Comparison of ENCODE assay signal across 13 mouse cellular contexts in the genomic region with DNA sequence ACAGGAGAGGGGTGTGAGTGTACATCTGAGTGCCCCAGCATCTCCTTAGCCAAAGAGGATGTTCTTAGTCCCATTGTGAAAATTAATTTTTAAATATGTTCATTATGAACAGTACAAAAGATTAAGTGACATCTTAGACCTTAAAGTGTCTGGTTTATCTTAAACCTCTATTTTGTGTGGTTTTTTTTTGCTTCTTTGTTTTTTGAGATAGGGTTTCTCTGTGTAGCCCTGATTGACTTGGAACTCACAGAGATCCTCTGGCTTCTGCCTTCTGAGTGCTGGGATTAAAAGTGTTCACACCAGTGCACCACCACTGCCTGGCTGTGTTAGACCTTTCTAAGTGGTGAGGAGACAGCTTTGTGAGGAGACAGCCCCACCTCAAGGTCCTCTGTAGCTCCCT. TPM values are rescaled to one million over a fixed set of nuclear protein-coding genes. Genes with fewer than 3 reads are reported as not detected.
DNase-seq lines count a peak whose midpoint lies in the region; ATAC-seq and TF ChIP-seq lines count a peak whose summit lies in the region.
"Had no signal": no experiment of that assay in that cellular context is flagged by ENCODE, and none has a peak within 500 bp of the region (broad histone marks: within the 10 kb centered on the region; RNA-seq: fewer than 3 reads in every experiment).

No protein-coding gene starts in this region.

- DNase-seq in heart, postnatal 36 days: no peak
- DNase-seq in liver (no peak), MEL (ENCODE audit: low read depth, low spot score) (peak; percentile 47)
- no peak for DNase-seq in embryo, embryonic 10.5 days (ENCODE audit: low spot score)
- DNase-seq in cerebellum, adult 18-20 months: no peak
- DNase-seq: cerebellum, postnatal 10 days; right cerebral cortex, postnatal 4 days had no signal

- no peak overlapping the region for H3K4me3 ChIP-seq in heart, embryonic 15.5 days
- no peak overlapping the region for H3K4me3 ChIP-seq in liver, embryonic 12.5 days
- H3K4me3 ChIP-seq in MEL (ENCODE audit: control insufficient read depth in 1 of 2, insufficient read depth in 1 of 2, low read depth in 2 of 2, low read length in 2 of 2): no peak overlapping the region
- no peak overlapping the region for H3K4me3 ChIP-seq in embryonic facial prominence, embryonic 15.5 days (replicated peaks)
- H3K4me3 ChIP-seq: limb, embryonic 13.5 days; midbrain, embryonic 12.5 days had no signal

- TF ChIP-seq RAD21 in MEL (IDR thresholded peaks at IDR 0.05; ENCODE audit: low read depth, low read length): no peak

- no peak for ATAC-seq in heart, embryonic 15.5 days (replicated peaks; ENCODE audit: insufficient number of reproducible peaks, insufficient read depth, low FRiP score, low read depth)
- no peak for ATAC-seq in liver, embryonic 12.5 days
- no peak for ATAC-seq in embryonic facial prominence, embryonic 15.5 days (ENCODE audit: insufficient number of reproducible peaks, low FRiP score, low TSS enrichment, low read depth)
- ATAC-seq: intestine, postnatal 0 days had no signal

- H3K4me1 ChIP-seq in heart, embryonic 15.5 days (replicated peaks): peaks cover 24% of the 10 kb centered on the region
- peaks cover 56% of the 10 kb centered on the region for H3K4me1 ChIP-seq in liver, embryonic 12.5 days
- H3K4me1 ChIP-seq in MEL (ENCODE audit: control insufficient read depth in 1 of 2, insufficient read depth in 2 of 2, low read length in 2 of 2): peaks cover 9 to 31% of the 10 kb centered on the region in 2 experiments
- peaks cover 43% of the 10 kb centered on the region for H3K4me1 ChIP-seq in embryonic facial prominence, embryonic 15.5 days

- TF ChIP-seq POLR2A in MEL (IDR thresholded peaks at IDR 0.05; ENCODE audit: control insufficient read depth in 1 of 2, insufficient read depth in 1 of 2, low read depth in 1 of 2, low read length in 2 of 2, poor library complexity in 1 of 2): no peak

- H3K79me2 ChIP-seq in MEL (ENCODE audit: control insufficient read depth, insufficient read depth, low read length, poor library complexity): no peaks in the 10 kb centered on the region

- H3K4me2 ChIP-seq in heart, embryonic 15.5 days: no peak overlapping the region
- peak overlapping the region; percentile 39; the same call in 1 of the 2 replicates for H3K4me2 ChIP-seq in liver, embryonic 12.5 days
- H3K4me2 ChIP-seq in embryonic facial prominence, embryonic 15.5 days (replicated peaks): no peak overlapping the region

- no peaks in the 10 kb centered on the region for H3K27me3 ChIP-seq in heart, embryonic 15.5 days
- H3K27me3 ChIP-seq in liver, embryonic 12.5 days (replicated peaks): no peaks in the 10 kb centered on the region
- H3K27me3 ChIP-seq in MEL (ENCODE audit: control insufficient read depth in 1 of 2, insufficient read depth in 2 of 2, low read length in 2 of 2): no peaks in the 10 kb centered on the region
- no peaks in the 10 kb centered on the region for H3K27me3 ChIP-seq in embryonic facial prominence, embryonic 15.5 days

- no peak overlapping the region for H3K9ac ChIP-seq in heart, embryonic 15.5 days
- no peak overlapping the region for H3K9ac ChIP-seq in liver, embryonic 12.5 days
- H3K9ac ChIP-seq in MEL (ENCODE audit: control insufficient read depth, low read depth, low read length, poor library complexity, severe bottlenecking): no peak overlapping the region
- no peak overlapping the region for H3K9ac ChIP-seq in embryonic facial prominence, embryonic 15.5 days

- no peak for TF ChIP-seq CTCF in MEL (IDR thresholded peaks at IDR 0.05 in 2 of 3, conservative IDR thresholded peaks at IDR 0.05 in 1 of 3; ENCODE audit: control insufficient read depth in 1 of 3, insufficient read depth in 1 of 3, low read depth in 2 of 3, low read length in 3 of 3, poor library complexity in 1 of 3, severe bottlenecking in 1 of 3)

- intact Hi-C loops in heart, postnatal 36 days (cut with DNase I): no loop called here

- no peaks in the 10 kb centered on the region for H3K9me3 ChIP-seq in heart, embryonic 15.5 days (replicated peaks)
- no peaks in the 10 kb centered on the region for H3K9me3 ChIP-seq in liver, embryonic 12.5 days (replicated peaks)
- no peaks in the 10 kb centered on the region for H3K9me3 ChIP-seq in MEL (replicated peaks; ENCODE audit: insufficient read depth, low read length)
- no peaks in the 10 kb centered on the region for H3K9me3 ChIP-seq in embryonic facial prominence, embryonic 15.5 days (replicated peaks)
- H3K9me3 ChIP-seq: limb, embryonic 13.5 days; midbrain, embryonic 12.5 days had no signal

- peak; percentile 54 to 81; a peak in 3 of 4 replicates for TF ChIP-seq EP300 in MEL (IDR thresholded peaks at IDR 0.05; ENCODE audit: low read depth in 1 of 2, low read length in 2 of 2)

- peak overlapping the region; percentile 72; the same call in 1 of the 2 replicates for H3K27ac ChIP-seq in heart, embryonic 15.5 days
- peak overlapping the region; percentile 63; the same call in 1 of the 2 replicates for H3K27ac ChIP-seq in liver, embryonic 12.5 days
- H3K27ac ChIP-seq in MEL (ENCODE audit: control insufficient read depth, low read depth, low read length): peak overlapping the region; percentile 79; the same call in 1 of the 2 replicates
- peak overlapping the region; percentile 72; the same call in 1 of the 2 replicates for H3K27ac ChIP-seq in embryonic facial prominence, embryonic 15.5 days (replicated peaks)
- H3K27ac ChIP-seq: midbrain, embryonic 12.5 days had no signal

- peaks cover 10% of the 10 kb centered on the region; the same call in 1 of the 2 replicates for H3K36me3 ChIP-seq in heart, embryonic 15.5 days
- H3K36me3 ChIP-seq in liver, embryonic 12.5 days: peaks cover 99% of the 10 kb centered on the region
- peaks cover 0 to 26% of the 10 kb centered on the region in 2 experiments for H3K36me3 ChIP-seq in MEL (ENCODE audit: control insufficient read depth in 1 of 2, insufficient read depth in 2 of 2, low read length in 2 of 2)
- no peaks in the 10 kb centered on the region; the same call in 1 of the 2 replicates for H3K36me3 ChIP-seq in embryonic facial prominence, embryonic 15.5 days

TF ChIP-seq in MEL, 35 proteins besides CTCF, POLR2A, EP300 and RAD21 (continues in another document):
- TF ChIP-seq SIN3A (IDR thresholded peaks at IDR 0.05; ENCODE audit: low read length) (peak; percentile 20; the same call in 1 of the 2 replicates), ETS1 (IDR thresholded peaks at IDR 0.05; ENCODE audit: low read depth, low read length) (peak; percentile 62; the same call in 1 of the 2 replicates), CHD2 (IDR thresholded peaks at IDR 0.05; ENCODE audit: low read length) (no peak), CHD1 (IDR thresholded peaks at IDR 0.05; ENCODE audit: low read depth, low read length) (no peak), ZNF384 (IDR thresholded peaks at IDR 0.05; ENCODE audit: low read depth, low read length) (peak; percentile 70), TAL1 (IDR thresholded peaks at IDR 0.05; ENCODE audit: low read length) (peak; percentile 45), SMC3 (IDR thresholded peaks at IDR 0.05; ENCODE audit: low read depth, low read length) (no peak), MAFK (IDR thresholded peaks at IDR 0.05; ENCODE audit: borderline replicate concordance, low read depth, low read length) (peak; percentile 46; the same call in 1 of the 2 replicates), MXI1 (IDR thresholded peaks at IDR 0.05; ENCODE audit: low read depth, low read length) (peak; percentile 50; the same call in 1 of the 2 replicates), MYB (IDR thresholded peaks at IDR 0.05; ENCODE audit: low read depth, low read length) (peak; percentile 45; the same call in 1 of the 2 replicates), RCOR1 (IDR thresholded peaks at IDR 0.05; ENCODE audit: low read depth, low read length) (peak; percentile 100), MYC (IDR thresholded peaks at IDR 0.05; ENCODE audit: low read depth, low read length) (no peak)

RNA-seq across cellular contexts. Expression of a gene that starts 32.0 kb away (rescaled TPM):
- polyA plus RNA-seq in heart, embryonic 15.5 days (2015; fragmentation: Nextera tagmentation; extraction: Ambion mirVana): 113 and 129 TPM in 2 replicates
- total RNA-seq in heart, postnatal 36 days (2021): 100 to 1,000 TPM; 130 to 150 TPM
- 113 and 120 TPM in 2 replicates for polyA plus RNA-seq in liver, embryonic 12.5 days (2016; fragmentation: Nextera tagmentation; extraction: Ambion mirVana)
- 48.8 and 62.5 TPM in 2 replicates for total RNA-seq in MEL (2012; rRNA removed)
- polyA plus RNA-seq in MEL (2012; ENCODE audit: insufficient read depth in 1 of 2, insufficient read length in 2 of 2, low read depth in 1 of 2, low replicate concordance in 2 of 2, missing spikeins in 1 of 2): 10 to 100 TPM in 1 of 2 experiments, not detected in 1; 71.8 TPM
- 109 and 116 TPM in 2 replicates for polyA plus RNA-seq in embryonic facial prominence, embryonic 15.5 days (2015; fragmentation: Nextera tagmentation; extraction: Ambion mirVana)

RNA-seq across cellular contexts. Expression of a gene that starts 32.5 kb away (rescaled TPM):
- polyA plus RNA-seq in heart, embryonic 15.5 days (2015; fragmentation: Nextera tagmentation; extraction: Ambion mirVana): 35.3 and 37.7 TPM in 2 replicates
- 10 to 100 TPM; 41.0 to 42.8 TPM for total RNA-seq in heart, postnatal 36 days (2021)
- 106 and 107 TPM in 2 replicates for polyA plus RNA-seq in liver, embryonic 12.5 days (2016; fragmentation: Nextera tagmentation; extraction: Ambion mirVana)
- 25.7 and 31.2 TPM in 2 replicates for total RNA-seq in MEL (2012; rRNA removed)
- polyA plus RNA-seq in MEL (2012; ENCODE audit: insufficient read depth in 1 of 2, insufficient read length in 2 of 2, low read depth in 1 of 2, low replicate concordance in 2 of 2, missing spikeins in 1 of 2): 10 to 100 TPM in 1 of 2 experiments, not detected in 1; 46.8 TPM
- polyA plus RNA-seq in embryonic facial prominence, embryonic 15.5 days (2015; fragmentation: Nextera tagmentation; extraction: Ambion mirVana): 17.0 and 18.2 TPM in 2 replicates

RNA-seq across cellular contexts. Expression of a gene that starts 39.9 kb away (rescaled TPM):
- polyA plus RNA-seq in heart, embryonic 15.5 days (2015; fragmentation: Nextera tagmentation; extraction: Ambion mirVana): 9.3 and 11.2 TPM in 2 replicates
- total RNA-seq in heart, postnatal 36 days (2021): 1 to 10 TPM; 5.2 to 5.4 TPM
- polyA plus RNA-seq in liver, embryonic 12.5 days (2016; fragmentation: Nextera tagmentation; extraction: Ambion mirVana): 14.0 and 15.0 TPM in 2 replicates
- 31.4 and 37.9 TPM in 2 replicates for total RNA-seq in MEL (2012; rRNA removed)
- 10 to 100 TPM in 1 of 2 experiments, not detected in 1; 47.8 TPM for polyA plus RNA-seq in MEL (2012; ENCODE audit: insufficient read depth in 1 of 2, insufficient read length in 2 of 2, low read depth in 1 of 2, low replicate concordance in 2 of 2, missing spikeins in 1 of 2)
- 15.1 and 18.7 TPM in 2 replicates for polyA plus RNA-seq in embryonic facial prominence, embryonic 15.5 days (2015; fragmentation: Nextera tagmentation; extraction: Ambion mirVana)

RNA-seq across cellular contexts. Expression of a gene that starts 40.0 kb away (rescaled TPM):
- polyA plus RNA-seq in heart, embryonic 15.5 days (2015; fragmentation: Nextera tagmentation; extraction: Ambion mirVana): 1.8 and 2.7 TPM in 2 replicates
- 1 to 10 TPM; 3.6 to 4.6 TPM for total RNA-seq in heart, postnatal 36 days (2021)
- 1.3 and 1.7 TPM in 2 replicates for polyA plus RNA-seq in liver, embryonic 12.5 days (2016; fragmentation: Nextera tagmentation; extraction: Ambion mirVana)
- 5.5 and 5.9 TPM in 2 replicates for total RNA-seq in MEL (2012; rRNA removed)
- 10 to 100 TPM in 1 of 2 experiments, not detected in 1; 13.3 TPM for polyA plus RNA-seq in MEL (2012; ENCODE audit: insufficient read depth in 1 of 2, insufficient read length in 2 of 2, low read depth in 1 of 2, low replicate concordance in 2 of 2, missing spikeins in 1 of 2)
- 3.5 and 4.5 TPM in 2 replicates for polyA plus RNA-seq in embryonic facial prominence, embryonic 15.5 days (2015; fragmentation: Nextera tagmentation; extraction: Ambion mirVana)
